Mouse (Mus musculus) cortical plate, adult 2 months (tissue): ENCODE data around the gene Cks1brt.

ENCODE experiments used
- CTCF ChIP-seq: fragments of 200-500 bp; IDR thresholded peaks from 2 replicates; pipeline ENCODE4 v1.5.1; 2011; ENCODE audit warnings: mild to moderate bottlenecking, control low read depth, low read length; ENCODE audit not compliant: insufficient read depth; ENCODE audit errors: extremely low read depth
- POLR2A ChIP-seq: fragments of 200-500 bp; IDR thresholded peaks from 2 replicates; pipeline ENCODE4 v1.6.1; 2011; ENCODE audit warnings: mild to moderate bottlenecking, low read length, control low read depth; ENCODE audit not compliant: insufficient read depth; ENCODE audit errors: extremely low read depth

GRCm38 (mm10) chr8:85113241-85113640 is 38.5 kb upstream of the Cks1brt start:
- TF ChIP-seq POLR2A, result no peak
- TF ChIP-seq CTCF, result no peak
